Mouse (Mus musculus) heart, postnatal 14 days (tissue): ENCODE data around the gene 4930404N11Rik. TPM values are rescaled to one million over a fixed set of nuclear protein-coding genes. Genes with fewer than 3 reads are reported as not detected.
A peak's percentile ranks its signal among the peaks of the same experiment; 100 is the strongest.

Experiments used
- DNase-seq, 2 experiments: peaks; one replicate each; pipeline ENCODE4 v3.0.0; 2021 to 2022
- intact Hi-C: fragments of 180-260 bp; cut with DNase I; formaldehyde crosslinking; loops from one replicate; pipeline ENCODE4 v1.15.1; 2025
- total RNA-seq, 2 experiments: library from RNA; stranded (reverse); gene quantifications; 2 replicates each; pipeline ENCODE4 v1.2.3; 2021

4930404N11Rik gene
- total RNA-seq, 2 experiments from 2014 or later, result 1.2 to 1.3 TPM

DNA sequence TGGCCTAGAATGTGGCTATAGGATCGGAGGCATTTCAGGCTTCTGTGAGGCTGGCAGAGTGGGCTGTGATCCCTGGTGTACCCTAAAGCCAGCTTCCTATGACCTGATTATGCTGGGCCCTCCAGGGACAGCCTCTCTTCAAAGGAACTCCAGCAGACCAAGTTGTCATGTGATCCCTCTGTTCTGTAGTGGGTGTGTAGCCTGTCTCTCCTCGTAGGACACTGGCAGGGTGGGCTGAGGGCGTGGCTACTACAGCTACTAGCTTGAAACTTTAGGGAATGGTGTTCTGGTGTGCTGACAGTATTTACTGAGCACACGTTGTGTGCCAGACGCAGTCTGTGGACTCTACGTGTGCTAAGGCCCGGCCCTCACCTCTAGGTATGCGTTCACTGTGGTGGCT lies 4.9 kb downstream of the 4930404N11Rik start:
- intact Hi-C loops, result no loop called here
- no peak for DNase-seq

DNA sequence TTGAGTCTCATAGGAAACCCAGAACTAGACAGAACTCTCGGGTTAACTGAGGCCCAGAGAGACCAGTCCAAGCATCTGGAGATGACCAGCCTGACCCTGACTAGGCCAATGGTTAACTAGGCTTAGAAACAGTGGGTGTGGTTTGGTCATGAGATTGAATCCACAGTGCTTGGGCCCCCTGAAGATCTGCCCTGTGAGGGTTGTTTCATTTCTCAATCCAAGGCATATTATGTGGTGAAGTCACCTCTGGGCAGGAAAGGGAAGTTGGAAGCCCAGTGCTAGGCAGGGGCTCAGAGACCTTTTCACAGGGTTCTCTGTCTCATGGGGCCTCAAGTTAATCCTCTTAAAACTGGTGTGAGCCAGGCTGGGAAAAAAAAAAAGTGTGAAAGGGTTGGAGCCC lies 6.8 kb downstream of the 4930404N11Rik start:
- intact Hi-C loops, result loop anchor here (2.0 kb wide), 1 partner anchor 18 kb away; no protein-coding TSS in a partner anchor
- no peak for DNase-seq

- DNase-seq, result no peak
- intact Hi-C loops, result loop anchor here (2.0 kb wide), 1 partner anchor 19 kb away; no protein-coding TSS in a partner anchor
Measured at GRCm38 (mm10) chr10:81358209-81358608, 7.4 kb downstream of the 4930404N11Rik start.

DNA sequence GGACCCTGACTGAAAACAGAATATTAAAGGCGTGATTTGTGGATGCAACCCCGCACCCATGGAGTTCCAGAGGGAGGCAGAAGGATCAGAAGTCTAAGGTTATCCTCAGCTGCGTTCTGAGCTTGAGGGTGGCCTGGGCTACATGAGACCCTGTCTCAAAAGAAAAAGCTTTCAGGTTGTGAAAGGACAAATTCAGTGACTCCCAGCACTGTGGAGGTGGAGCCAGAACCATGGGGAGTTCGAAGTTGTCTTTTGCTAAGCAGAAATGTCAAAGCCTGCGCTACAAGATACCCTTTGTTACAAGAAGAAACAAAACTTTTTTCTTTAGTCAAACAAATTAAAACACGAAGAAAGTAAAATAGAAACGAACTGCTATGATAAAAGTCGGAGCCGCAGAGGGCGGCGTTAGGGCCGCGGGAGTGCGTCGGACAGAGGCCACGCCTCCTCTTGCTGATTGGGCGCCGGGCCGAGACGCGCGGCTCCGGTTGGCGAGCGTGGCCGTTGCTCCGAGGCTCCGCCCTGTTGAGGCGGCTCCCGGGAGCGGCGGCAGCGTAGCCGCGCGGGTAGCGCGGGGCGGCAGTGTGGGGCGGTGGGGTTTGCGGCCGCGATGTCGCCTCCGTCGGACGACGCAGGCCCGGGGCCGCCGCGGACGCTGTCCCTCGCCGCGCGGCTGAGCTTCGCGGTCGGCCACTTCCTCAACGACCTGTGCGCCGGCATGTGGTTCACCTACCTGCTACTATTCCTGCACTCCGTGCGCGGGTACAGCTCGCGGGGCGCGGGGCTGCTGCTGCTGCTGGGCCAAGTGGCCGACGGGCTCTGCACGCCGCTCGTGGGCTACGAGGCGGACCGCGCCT lies 8.4 kb downstream of the 4930404N11Rik start, which contains the start of gene Mfsd12:
TSS of gene Mfsd12 (plus strand) at position 501 of the 854 bp plus-strand sequence.
- intact Hi-C loops, result no loop called here
- peak; percentile 96 for DNase-seq

DNA sequence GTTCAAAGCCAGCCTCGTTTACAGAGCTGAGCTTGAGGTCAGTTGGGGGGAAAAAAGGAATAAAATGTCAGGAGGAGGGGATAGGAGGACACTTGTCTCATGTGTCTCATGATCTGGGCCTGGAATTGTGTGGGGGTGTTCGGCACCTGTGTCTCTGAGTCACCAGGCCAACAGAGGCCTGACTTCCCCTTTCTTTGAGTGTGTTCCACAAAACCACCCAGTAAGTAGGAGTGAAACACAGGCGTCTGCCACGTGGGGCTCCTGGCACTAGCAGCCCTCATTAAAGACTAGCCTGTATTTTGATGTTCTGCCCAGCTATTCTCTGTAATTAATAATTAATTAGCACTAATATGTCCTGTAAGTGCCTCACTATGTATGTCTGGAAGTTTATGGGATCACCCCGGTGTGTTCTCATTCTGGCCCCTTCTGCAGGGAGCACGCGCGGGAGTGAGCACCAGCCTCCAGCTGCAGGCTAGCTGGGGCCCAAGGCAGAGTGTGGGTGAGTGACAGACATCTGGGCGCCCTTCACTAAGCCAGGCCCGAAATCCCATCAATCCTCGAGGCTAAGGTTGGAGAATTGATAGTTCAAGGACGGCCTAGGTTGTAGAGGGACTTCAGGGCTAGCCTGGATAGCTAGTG lies 9.1 kb downstream of the 4930404N11Rik start:
- DNase-seq, result no peak
- intact Hi-C loops, result no loop called here

DNA sequence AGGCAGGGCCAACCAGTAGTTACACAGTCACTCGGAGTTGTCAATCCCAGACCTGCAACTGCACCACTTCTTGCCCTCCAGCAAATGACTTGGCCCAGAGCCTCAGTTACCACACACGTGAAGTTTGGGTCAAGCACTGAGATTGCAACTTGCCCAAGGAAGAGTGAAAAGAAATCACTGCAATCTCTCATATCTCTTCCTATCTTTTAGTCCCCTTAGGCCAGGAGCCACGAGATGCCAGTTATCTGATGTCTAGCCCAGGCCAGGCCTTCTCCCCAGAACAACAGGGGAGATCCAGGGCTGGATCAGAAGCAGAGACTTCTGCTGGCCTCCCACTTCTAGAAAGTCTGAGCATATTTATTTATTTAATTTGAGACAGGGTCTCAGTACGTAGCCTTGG lies 10.1 kb downstream of the 4930404N11Rik start:
- DNase-seq, result no peak
- intact Hi-C loops, result no loop called here

DNA sequence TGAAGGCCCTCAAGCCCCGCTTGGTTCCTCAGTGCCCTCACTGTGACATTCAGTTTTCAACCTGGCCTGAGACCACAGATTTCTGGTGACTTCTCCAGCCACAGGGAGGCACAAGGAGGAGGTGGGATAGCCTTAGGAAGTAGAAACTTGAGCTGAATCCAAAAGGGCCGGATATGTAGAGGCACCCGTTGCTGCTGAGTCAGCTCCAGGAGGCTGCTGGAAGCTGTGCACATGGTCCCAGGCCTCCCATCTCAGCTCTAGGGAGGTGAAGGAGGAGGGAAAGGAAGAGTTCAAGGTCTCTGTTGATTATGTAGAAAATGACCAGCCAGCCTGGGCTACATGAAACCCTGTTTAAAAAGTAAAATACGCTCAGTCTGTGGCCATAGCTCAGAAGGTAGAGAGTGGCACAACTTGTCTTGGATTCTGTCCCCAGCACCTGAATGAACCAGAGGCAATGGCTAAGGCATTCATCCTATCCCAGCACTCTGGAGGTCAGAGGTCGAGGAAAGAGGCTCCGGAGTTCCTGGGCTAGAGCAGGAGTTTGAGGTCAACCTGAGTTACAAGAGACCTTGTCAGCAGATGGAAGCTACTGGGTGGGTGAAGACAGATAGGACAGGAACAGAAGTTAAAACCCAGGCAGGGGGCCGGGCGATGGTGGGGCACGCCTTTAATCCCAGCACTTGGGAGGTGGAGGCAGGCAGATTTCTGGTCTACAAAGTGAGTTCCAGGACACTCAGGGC lies 10.7 kb downstream of the 4930404N11Rik start:
- no peak for DNase-seq
- intact Hi-C loops, result no loop called here

GRCm38 (mm10) chr10:81351678-81352291 lies 13.8 kb downstream of the 4930404N11Rik start:
- DNase-seq, result no peak
- intact Hi-C loops, result no loop called here

DNA sequence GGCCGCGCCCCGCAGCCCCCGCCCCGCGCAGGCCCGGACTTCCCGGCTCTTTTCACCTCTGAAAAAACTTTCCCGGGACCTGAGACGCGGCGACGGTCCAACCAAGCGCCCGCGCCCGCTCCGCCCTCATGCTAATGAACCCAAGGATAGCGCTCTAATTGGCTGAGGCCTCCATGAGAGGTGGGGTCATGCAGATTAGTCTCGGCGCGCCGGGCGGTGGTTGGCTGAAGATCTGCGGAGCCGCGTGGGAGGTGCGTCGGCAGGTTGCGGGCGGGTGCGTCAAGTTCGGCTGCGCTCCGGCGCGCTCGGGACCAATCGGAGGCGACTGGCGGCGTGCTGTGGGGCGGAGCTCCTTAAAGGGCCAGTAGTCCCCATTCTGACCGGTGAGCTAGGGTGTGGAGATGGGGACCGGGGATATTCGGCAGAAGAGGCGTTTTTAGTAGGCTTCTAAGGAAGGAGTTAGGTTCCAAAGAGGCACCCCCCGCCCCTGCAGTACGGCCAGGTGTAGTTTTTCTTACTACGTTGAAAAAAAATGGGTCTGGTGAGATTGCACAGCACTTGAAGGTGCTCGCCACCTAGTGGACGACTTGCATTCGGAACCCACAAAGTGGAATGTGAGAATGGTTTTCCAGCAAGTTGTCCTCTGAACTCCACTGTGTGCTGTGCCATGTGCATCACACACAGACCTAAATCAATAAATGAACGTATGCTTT lies 15.1 kb downstream of the 4930404N11Rik start, which contains the start of gene Hmg20b:
TSS of gene Hmg20b (minus strand) at position 130 of the 713 bp plus-strand sequence.
- intact Hi-C loops, result no loop called here
- peak; percentile 99 for DNase-seq

GRCm38 (mm10) chr10:81349961-81350350 lies 15.7 kb downstream of the 4930404N11Rik start:
- intact Hi-C loops, result no loop called here
- no peak for DNase-seq

DNA sequence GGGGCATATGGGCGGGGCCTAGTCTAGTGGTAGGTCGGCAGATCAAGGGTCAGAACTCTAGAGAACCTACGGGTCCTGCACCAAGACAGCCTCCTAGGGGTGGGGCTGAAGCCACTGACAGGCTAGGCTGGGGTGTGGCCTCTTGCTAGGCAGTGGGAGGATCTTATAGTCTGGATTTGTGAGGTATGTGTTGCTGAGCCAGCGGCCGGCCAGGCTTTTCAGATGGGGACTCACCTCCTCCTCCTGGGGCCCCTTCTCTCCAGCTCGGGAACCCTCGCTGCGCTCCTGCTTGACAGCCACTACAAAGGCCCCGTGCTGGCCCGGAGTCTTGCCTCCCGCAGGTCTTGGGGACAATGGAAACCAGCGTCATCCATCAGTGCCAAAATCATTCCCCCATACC lies 16.5 kb downstream of the 4930404N11Rik start:
- intact Hi-C loops, result no loop called here
- DNase-seq, result no peak

GRCm38 (mm10) chr10:81346453-81347067 lies 19.1 kb downstream of the 4930404N11Rik start:
- intact Hi-C loops, result no loop called here
- no peak for DNase-seq

DNA sequence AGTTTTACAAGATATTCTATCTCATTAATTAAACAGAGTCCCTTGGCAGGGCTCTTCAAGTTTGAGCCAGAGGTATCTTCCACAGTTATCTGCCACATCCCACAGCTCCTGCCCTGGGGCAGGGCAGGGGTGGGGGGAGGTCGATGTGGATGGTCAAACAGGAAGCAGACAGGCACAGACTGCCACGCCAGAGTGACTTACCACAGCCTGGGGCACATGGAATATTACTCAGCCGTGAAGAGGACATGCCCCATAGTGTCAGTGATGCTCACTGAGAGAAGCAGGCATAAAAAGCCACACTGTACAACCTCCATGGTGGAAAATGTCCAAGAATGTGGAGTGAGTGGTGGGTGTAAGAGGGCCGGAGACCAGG lies 20.5 kb downstream of the 4930404N11Rik start:
- intact Hi-C loops, result no loop called here

DNA sequence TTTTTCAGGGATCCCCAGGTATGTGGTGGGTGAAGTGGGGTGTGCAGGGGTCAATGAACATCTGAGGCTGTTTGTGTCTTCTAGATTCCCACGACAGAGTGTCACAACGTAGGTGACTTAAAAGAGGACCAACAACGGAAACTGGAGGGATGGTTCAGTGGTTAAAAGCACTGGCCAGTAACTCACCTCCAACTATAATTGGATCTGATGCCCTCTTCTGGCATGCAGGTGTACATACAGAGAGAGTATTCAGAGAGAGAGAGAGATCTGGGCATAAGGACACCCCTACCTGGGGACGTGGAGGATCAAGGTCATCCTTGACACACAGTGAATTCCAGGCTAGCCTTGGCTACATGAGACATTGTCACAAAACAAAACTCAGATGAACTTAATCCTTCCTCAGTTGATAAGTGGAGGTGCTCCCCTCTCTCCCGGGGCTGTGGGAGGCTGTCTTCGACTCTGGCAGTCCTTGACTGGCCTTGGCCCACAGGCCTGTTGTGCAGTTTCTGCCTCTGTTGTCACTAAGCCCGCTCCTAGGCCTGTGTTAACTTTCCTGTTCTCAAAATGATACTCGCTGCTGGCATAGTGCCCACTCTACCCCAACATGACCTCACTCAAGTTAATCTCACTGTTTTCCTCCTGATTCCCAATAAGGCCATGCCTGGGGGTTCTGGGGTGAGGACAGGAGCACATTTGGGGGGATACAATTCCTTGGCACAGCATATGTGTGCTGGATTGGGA lies 21.0 kb downstream of the 4930404N11Rik start:
- peak in 1 of 2 experiments; percentile 55 for DNase-seq
- intact Hi-C loops, result loop anchor here (5.0 kb wide), 1 partner anchor 102 kb away; no protein-coding TSS in a partner anchor

More for the DNA sequence above, 20.5 kb downstream of the 4930404N11Rik start:
- DNase-seq, result no peak

DNA sequence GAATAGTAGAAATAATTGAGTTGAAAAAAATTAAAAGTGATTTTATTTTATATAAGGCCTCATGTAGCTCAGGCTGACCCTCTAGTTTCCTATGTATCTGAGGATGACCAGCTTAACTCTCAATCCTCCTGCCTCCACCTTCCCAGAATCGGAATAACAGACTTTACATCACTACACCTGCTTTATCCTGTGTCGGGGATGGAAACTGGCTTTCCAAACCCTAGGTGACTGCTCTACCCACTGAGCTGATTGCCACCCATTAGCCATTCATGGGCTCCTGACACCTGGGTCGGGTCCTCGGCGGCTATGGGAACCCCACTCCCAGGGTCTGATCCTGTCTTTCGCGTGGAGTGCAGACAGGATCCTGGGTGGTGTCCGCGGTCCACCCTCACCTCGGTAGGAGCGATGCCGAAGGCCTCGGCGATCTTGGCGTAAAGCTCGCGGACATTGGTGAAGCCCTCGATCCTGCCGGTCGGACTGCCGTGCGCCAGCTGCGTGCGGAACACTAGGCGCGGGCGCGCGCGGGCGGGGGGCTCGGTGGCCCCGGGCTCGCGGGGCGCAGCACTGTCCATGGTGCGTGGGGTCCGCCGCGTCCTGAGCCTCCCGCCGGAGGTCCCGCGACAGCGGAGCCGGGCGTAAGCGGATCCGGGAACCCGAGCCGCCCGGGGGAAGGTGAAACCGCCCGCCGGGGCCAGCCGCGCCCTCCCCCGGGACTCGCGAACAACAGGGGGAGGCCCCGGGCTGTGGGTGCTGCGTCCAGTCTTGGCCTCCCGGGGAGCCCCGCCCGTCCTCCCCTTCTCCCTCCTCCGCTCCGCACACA lies 22.7 kb downstream of the 4930404N11Rik start, which contains the start of gene Gipc3:
TSS of gene Gipc3 (minus strand) at position 581 of the 820 bp plus-strand sequence.
- peak; percentile 46 to 53 for DNase-seq
- intact Hi-C loops, result loop anchor here (2.0 to 5.0 kb wide), 2 partner anchors 54 to 101 kb away; no protein-coding TSS in a partner anchor

- intact Hi-C loops, result loop anchor here (2.0 to 5.0 kb wide), 2 partner anchors 19 to 99 kb away; no protein-coding TSS in a partner anchor
- DNase-seq, result peak; percentile 85 to 88
Measured at GRCm38 (mm10) chr10:81341333-81341949, 24.2 kb downstream of the 4930404N11Rik start.
